Mouse (Mus musculus): ENCODE measurements around the gene Efl1. TPM values are rescaled to one million over a fixed set of nuclear protein-coding genes. Genes with fewer than 3 reads are reported as not detected.

Efl1 gene
- polyA plus RNA-seq, 1 experiment, result 27.1 TPM

DNA sequence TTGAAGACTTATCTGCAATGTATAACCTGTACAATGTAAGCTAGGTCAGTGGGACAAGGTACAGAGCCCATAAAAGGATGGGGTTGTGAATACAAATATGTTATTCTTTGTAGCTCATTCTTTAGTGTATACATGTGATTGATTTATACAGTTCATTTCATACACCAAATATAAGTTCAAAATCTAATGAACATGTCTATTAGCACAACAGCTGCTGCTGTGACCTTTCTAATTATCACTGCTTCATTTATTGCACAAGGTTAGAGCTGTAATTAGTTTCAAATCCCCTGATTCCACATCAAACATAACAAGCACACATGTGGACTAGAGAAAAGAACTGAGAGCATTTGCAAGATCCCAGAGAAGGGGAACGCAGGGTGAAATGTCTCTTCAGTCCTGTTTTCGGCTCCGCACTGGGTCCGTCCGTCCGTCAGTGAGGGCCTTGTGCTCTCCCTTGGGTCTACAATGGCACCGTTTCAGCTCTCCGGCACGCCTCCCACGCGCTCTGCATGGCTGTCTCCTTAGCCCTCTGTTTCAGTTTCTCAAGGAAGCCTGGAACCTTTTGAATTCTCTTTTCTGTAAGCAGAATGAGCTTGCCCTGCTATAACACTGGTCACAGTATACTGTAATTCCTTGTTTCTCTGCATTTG, 94.8 kb downstream of the Efl1 start:
- Histone ChIP-seq H3K9me3 (replicated peaks; ENCODE audit: control insufficient read depth, insufficient read depth, low read length, poor library complexity, severe bottlenecking) (peaks cover 11% of the 10 kb centered on the region), H3K27me3 (ENCODE audit: control insufficient read depth, insufficient read depth, low read length, poor library complexity, severe bottlenecking) (no peaks in the 10 kb centered on the region), H3K9ac (ENCODE audit: low read depth, poor library complexity, severe bottlenecking) (no peak overlapping the region), H3K36me3 (ENCODE audit: control insufficient read depth, insufficient read depth, low read length, poor library complexity, severe bottlenecking) (no peaks in the 10 kb centered on the region), H3K4me3 (ENCODE audit: low read depth, low read length) (no peak overlapping the region), H3K27ac (ENCODE audit: insufficient read depth, low read length) (no peak overlapping the region), H3K4me1 (ENCODE audit: control insufficient read depth, insufficient read depth, low read length) (no peaks in the 10 kb centered on the region)
- TF ChIP-seq CTCF (IDR thresholded peaks at IDR 0.05; ENCODE audit: low read depth, low read length) (no peak), EP300 (IDR thresholded peaks at IDR 0.05; ENCODE audit: insufficient read depth, low read depth, low read length) (no peak), POLR2A (IDR thresholded peaks at IDR 0.05; ENCODE audit: insufficient read depth, low read length) (no peak)

DNA sequence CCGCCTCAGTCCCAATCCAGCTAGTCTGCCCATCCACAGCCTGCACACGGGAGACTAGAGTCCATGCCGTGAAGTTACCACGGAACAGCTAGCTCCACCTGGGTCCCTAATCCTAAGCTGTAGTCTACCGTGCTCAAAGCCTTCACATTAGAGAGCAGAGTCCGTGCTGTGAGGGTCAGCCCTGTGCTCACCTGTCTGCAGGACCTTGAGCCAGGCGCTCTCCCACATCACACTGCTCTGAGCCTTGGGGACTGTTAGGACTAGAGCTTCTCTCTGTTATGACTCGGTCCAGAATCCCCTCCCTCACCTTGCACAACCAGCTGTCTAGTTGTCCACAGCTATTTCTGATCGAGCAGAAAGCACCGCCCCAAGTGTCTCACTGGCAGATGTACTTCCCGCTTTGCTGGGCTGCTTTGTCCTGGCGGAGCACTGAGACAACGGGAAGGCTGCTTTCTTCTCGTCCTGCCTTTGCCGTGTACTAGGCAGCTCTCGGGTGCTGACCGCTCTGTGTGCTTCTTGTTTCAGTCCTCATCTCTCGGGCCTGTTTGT, 95.8 kb downstream of the Efl1 start:
- no peak for TF ChIP-seq EP300 (IDR thresholded peaks at IDR 0.05; ENCODE audit: insufficient read depth, low read depth, low read length)
- Histone ChIP-seq H3K27ac (ENCODE audit: insufficient read depth, low read length) (no peak overlapping the region), H3K4me1 (ENCODE audit: control insufficient read depth, insufficient read depth, low read length) (no peaks in the 10 kb centered on the region), H3K9ac (ENCODE audit: low read depth, poor library complexity, severe bottlenecking) (no peak overlapping the region), H3K36me3 (ENCODE audit: control insufficient read depth, insufficient read depth, low read length, poor library complexity, severe bottlenecking) (no peaks in the 10 kb centered on the region), H3K4me3 (ENCODE audit: low read depth, low read length) (no peak overlapping the region), H3K9me3 (replicated peaks; ENCODE audit: control insufficient read depth, insufficient read depth, low read length, poor library complexity, severe bottlenecking) (peaks cover 11% of the 10 kb centered on the region), H3K27me3 (ENCODE audit: control insufficient read depth, insufficient read depth, low read length, poor library complexity, severe bottlenecking) (no peaks in the 10 kb centered on the region)

GRCm38 (mm10) chr7:82748812-82749211, 100.4 kb downstream of the Efl1 start:
- Histone ChIP-seq H3K9me3 (replicated peaks; ENCODE audit: control insufficient read depth, insufficient read depth, low read length, poor library complexity, severe bottlenecking) (no peaks in the 10 kb centered on the region), H3K27ac (ENCODE audit: insufficient read depth, low read length) (no peak overlapping the region), H3K4me1 (ENCODE audit: control insufficient read depth, insufficient read depth, low read length) (peaks cover 2% of the 10 kb centered on the region), H3K36me3 (ENCODE audit: control insufficient read depth, insufficient read depth, low read length, poor library complexity, severe bottlenecking) (no peaks in the 10 kb centered on the region; the same call in 1 of the 2 replicates), H3K27me3 (ENCODE audit: control insufficient read depth, insufficient read depth, low read length, poor library complexity, severe bottlenecking) (no peaks in the 10 kb centered on the region), H3K4me3 (ENCODE audit: low read depth, low read length) (no peak overlapping the region), H3K9ac (ENCODE audit: low read depth, poor library complexity, severe bottlenecking) (no peak overlapping the region)
- no peak for TF ChIP-seq EP300 (IDR thresholded peaks at IDR 0.05; ENCODE audit: insufficient read depth, low read depth, low read length)
- no peak for TF ChIP-seq POLR2A (IDR thresholded peaks at IDR 0.05; ENCODE audit: insufficient read depth, low read length)
- no peak for TF ChIP-seq CTCF (IDR thresholded peaks at IDR 0.05; ENCODE audit: low read depth, low read length)

DNA sequence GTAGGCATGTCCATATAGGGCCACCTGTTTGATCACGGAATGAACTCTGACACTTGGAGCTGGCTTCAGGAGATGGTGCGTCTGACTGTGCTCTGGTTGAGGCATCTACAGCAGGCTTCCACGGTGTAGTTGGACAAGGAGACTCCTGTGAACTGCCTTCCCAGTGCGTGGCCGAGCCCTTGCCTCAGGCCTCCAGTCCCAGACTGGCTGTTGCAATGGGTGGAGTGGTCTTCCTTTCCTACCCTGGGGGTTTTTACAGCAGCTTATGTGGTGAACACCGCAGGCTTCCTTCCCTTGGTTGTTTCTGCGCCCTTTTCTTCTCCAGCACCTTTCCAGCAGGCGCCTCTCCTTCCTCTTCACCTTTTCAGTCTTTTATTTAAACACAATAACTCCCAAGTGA, 100.8 kb downstream of the Efl1 start:
- H3K27me3 ChIP-seq (ENCODE audit: control insufficient read depth, insufficient read depth, low read length, poor library complexity, severe bottlenecking), result no peaks in the 10 kb centered on the region
- H3K9ac ChIP-seq (ENCODE audit: low read depth, poor library complexity, severe bottlenecking), result no peak overlapping the region
- H3K9me3 ChIP-seq (replicated peaks; ENCODE audit: control insufficient read depth, insufficient read depth, low read length, poor library complexity, severe bottlenecking), result no peaks in the 10 kb centered on the region
- peaks cover 2% of the 10 kb centered on the region for H3K4me1 ChIP-seq (ENCODE audit: control insufficient read depth, insufficient read depth, low read length)
- H3K36me3 ChIP-seq (ENCODE audit: control insufficient read depth, insufficient read depth, low read length, poor library complexity, severe bottlenecking), result no peaks in the 10 kb centered on the region; the same call in 1 of the 2 replicates
- TF ChIP-seq EP300 (IDR thresholded peaks at IDR 0.05; ENCODE audit: insufficient read depth, low read depth, low read length), result no peak
- TF ChIP-seq CTCF (IDR thresholded peaks at IDR 0.05; ENCODE audit: low read depth, low read length), result no peak
- no peak for TF ChIP-seq POLR2A (IDR thresholded peaks at IDR 0.05; ENCODE audit: insufficient read depth, low read length)
- no peak overlapping the region for H3K4me3 ChIP-seq (ENCODE audit: low read depth, low read length)
- no peak overlapping the region for H3K27ac ChIP-seq (ENCODE audit: insufficient read depth, low read length)

DNA sequence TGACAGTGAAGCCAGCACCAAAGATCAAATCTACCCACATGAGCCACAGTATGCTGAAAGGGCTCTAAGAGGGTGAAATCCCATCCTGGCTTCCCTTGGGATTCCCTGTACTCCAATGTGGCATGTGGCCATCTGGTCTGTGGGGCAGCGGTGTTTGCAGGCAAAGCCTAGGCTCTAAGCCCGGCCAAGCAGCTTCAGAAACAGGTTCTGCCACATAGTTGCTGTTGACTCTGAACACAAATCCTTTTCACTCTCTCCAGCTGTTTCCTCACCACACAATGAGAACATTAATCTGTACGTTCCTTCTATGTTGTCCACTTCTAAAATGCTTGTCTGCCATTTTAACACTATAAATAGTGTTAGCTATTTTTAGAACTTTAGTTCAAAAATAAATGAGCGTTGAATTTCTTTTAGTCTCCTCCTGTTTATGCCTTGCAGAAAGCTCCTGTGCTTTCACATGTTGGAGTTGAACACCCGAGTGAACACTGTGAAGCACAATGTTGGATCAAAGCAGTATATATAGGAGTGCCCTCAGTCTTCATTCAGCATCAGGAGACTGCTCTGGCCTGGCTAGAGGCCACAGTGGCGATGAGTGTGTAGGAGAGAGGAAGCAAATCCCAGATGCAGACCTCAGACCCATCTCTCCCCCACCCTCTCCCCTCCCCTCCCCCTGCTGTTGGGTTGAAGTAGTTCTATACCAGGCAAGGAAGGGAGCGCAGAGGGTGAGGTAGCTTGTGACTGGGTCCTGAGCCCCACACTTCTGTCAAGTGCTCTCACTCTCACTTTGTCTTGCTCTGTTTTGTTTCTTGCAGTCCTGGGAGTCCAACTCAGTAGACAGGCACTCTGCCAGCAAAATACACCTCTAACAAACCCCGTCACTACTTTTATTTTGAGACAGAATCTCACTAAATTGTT, 104.0 kb downstream of the Efl1 start:
- H3K36me3 ChIP-seq (ENCODE audit: control insufficient read depth, insufficient read depth, low read length, poor library complexity, severe bottlenecking), result no peaks in the 10 kb centered on the region; the same call in 1 of the 2 replicates
- H3K9ac ChIP-seq (ENCODE audit: low read depth, poor library complexity, severe bottlenecking), result no peak overlapping the region
- H3K4me1 ChIP-seq (ENCODE audit: control insufficient read depth, insufficient read depth, low read length), result peaks cover 2% of the 10 kb centered on the region
- no peak overlapping the region for H3K27ac ChIP-seq (ENCODE audit: insufficient read depth, low read length)
- H3K9me3 ChIP-seq (replicated peaks; ENCODE audit: control insufficient read depth, insufficient read depth, low read length, poor library complexity, severe bottlenecking), result no peaks in the 10 kb centered on the region
- TF ChIP-seq CTCF (IDR thresholded peaks at IDR 0.05; ENCODE audit: low read depth, low read length) (no peak), EP300 (IDR thresholded peaks at IDR 0.05; ENCODE audit: insufficient read depth, low read depth, low read length) (0 out of 2 replicates have a peak, but pooled peaks have one; percentile 32)
- no peaks in the 10 kb centered on the region for H3K27me3 ChIP-seq (ENCODE audit: control insufficient read depth, insufficient read depth, low read length, poor library complexity, severe bottlenecking)
- H3K4me3 ChIP-seq (ENCODE audit: low read depth, low read length), result no peak overlapping the region

Data from ES-Bruce4 (cell line).